In the genomic region with DNA sequence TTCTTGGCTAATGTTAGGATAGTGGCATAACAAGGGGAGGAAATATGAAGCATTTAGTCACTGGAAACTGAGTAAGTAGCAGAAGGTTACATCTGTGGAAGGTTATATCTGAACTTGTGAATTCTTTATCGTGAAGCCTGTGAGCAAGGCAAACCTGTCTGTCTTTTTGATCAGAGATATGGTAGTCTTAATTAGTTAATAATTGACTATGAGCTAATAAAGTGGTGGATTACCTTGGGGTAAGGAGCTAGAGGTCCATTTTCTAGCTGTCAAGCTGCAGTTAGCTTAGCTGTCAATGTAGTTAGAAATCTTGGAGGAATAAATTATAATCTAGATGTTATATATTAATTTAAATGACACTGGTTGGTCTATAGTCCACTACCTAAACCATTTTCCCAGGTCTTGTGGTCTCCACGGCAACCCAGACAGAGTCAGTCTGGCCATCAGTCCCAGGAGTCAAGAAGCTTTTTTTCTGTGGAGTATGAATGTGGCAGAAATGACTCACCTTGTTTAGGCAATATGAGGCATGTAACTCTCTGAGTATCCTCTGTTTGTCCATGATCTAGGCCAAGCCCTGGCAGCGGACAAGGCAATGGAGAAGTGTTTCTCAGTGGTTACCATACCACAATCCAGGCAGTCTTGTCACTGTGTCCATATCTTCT, we compare ENCODE assay signal across 14 mouse cellular contexts.
"Had no signal": no experiment of that assay in that cellular context is flagged by ENCODE, and none has a peak within 500 bp of the region (broad histone marks: within the 10 kb centered on the region; RNA-seq: fewer than 3 reads in every experiment).

No protein-coding gene starts in this region.

- H3K36me3 ChIP-seq: limb, embryonic 13.5 days; midbrain, embryonic 12.5 days; neural tube, embryonic 13.5 days had no signal

- H3K4me1 ChIP-seq: limb, embryonic 13.5 days; midbrain, embryonic 12.5 days; neural tube, embryonic 13.5 days had no signal

- H3K4me3 ChIP-seq: layer of hippocampus, adult 2 months; limb, embryonic 13.5 days; midbrain, embryonic 12.5 days; neural tube, embryonic 13.5 days had no signal

- H3K27ac ChIP-seq: layer of hippocampus, adult 2 months; limb, embryonic 13.5 days; liver, embryonic 14.5 days; midbrain, embryonic 12.5 days; neural tube, embryonic 13.5 days had no signal

- H3K4me2 ChIP-seq: limb, embryonic 13.5 days; midbrain, embryonic 12.5 days; neural tube, embryonic 13.5 days had no signal

- ATAC-seq: intestine, embryonic 16.5 days; midbrain, embryonic 16.5 days had no signal

- H3K27me3 ChIP-seq: limb, embryonic 13.5 days; midbrain, embryonic 12.5 days; neural tube, embryonic 13.5 days had no signal

- H3K9me3 ChIP-seq: limb, embryonic 13.5 days; midbrain, embryonic 12.5 days; neural tube, embryonic 13.5 days had no signal

- DNase-seq: kidney, adult 8-10 months; kidney, postnatal 36 days; left cerebral cortex, postnatal 4 days; lung, adult 18-20 months; right cerebral cortex, postnatal 14 days; thymus, adult 2 months; thymus, postnatal 25 days had no signal

- H3K9ac ChIP-seq: limb, embryonic 13.5 days; liver, embryonic 14.5 days; midbrain, embryonic 12.5 days; neural tube, embryonic 13.5 days had no signal
